Mouse (Mus musculus): ENCODE data around the gene Chn2.

Gene Chn2

GRCm38 (mm10) chr6:54248354-54249252 lies 209.2 kb downstream of the Chn2 start:
- no peak for DNase-seq (ENCODE audit: low spot score)

GRCm38 (mm10) chr6:54251401-54252191 lies 212.2 kb downstream of the Chn2 start:
- DNase-seq (ENCODE audit: low spot score): no peak

GRCm38 (mm10) chr6:54253206-54253605 lies 213.9 kb downstream of the Chn2 start:
- DNase-seq (ENCODE audit: low spot score): no peak

GRCm38 (mm10) chr6:54253881-54254280 lies 214.5 kb downstream of the Chn2 start:
- no peak for DNase-seq (ENCODE audit: low spot score)

GRCm38 (mm10) chr6:54254759-54255158 lies 215.4 kb downstream of the Chn2 start:
- DNase-seq (ENCODE audit: low spot score): no peak

- DNase-seq (ENCODE audit: low spot score): no peak
These were observed 216.0 kb downstream of the Chn2 start for GRCm38 (mm10) chr6:54255321-54255720.

GRCm38 (mm10) chr6:54256397-54256796 lies 217.0 kb downstream of the Chn2 start:
- no peak for DNase-seq (ENCODE audit: low spot score)

GRCm38 (mm10) chr6:54257552-54257951 lies 218.2 kb downstream of the Chn2 start:
- no peak for DNase-seq (ENCODE audit: low spot score)

GRCm38 (mm10) chr6:54258462-54258861 lies 219.1 kb downstream of the Chn2 start:
- DNase-seq (ENCODE audit: low spot score): no peak

GRCm38 (mm10) chr6:54262732-54263131 lies 223.4 kb downstream of the Chn2 start:
- no peak for DNase-seq (ENCODE audit: low spot score)

GRCm38 (mm10) chr6:54263890-54264289 lies 224.5 kb downstream of the Chn2 start:
- DNase-seq (ENCODE audit: low spot score): no peak

- no peak for DNase-seq (ENCODE audit: low spot score)
These were observed 225.2 kb downstream of the Chn2 start for GRCm38 (mm10) chr6:54264537-54264936.

GRCm38 (mm10) chr6:54265384-54265783 lies 226.0 kb downstream of the Chn2 start:
- no peak for DNase-seq (ENCODE audit: low spot score)

GRCm38 (mm10) chr6:54272556-54273378 lies 233.4 kb downstream of the Chn2 start:
- DNase-seq (ENCODE audit: low spot score): no peak

GRCm38 (mm10) chr6:54273379-54273730 lies 234.0 kb downstream of the Chn2 start:
- DNase-seq (ENCODE audit: low spot score): no peak

- DNase-seq (ENCODE audit: low spot score): no peak
These were observed 237.9 kb downstream of the Chn2 start for GRCm38 (mm10) chr6:54277234-54277633.

GRCm38 (mm10) chr6:54277828-54278227 lies 238.5 kb downstream of the Chn2 start:
- no peak for DNase-seq (ENCODE audit: low spot score)

GRCm38 (mm10) chr6:54278613-54279012 lies 239.3 kb downstream of the Chn2 start:
- DNase-seq (ENCODE audit: low spot score): no peak

GRCm38 (mm10) chr6:54279391-54279790 lies 240.0 kb downstream of the Chn2 start:
- no peak for DNase-seq (ENCODE audit: low spot score)

- DNase-seq (ENCODE audit: low spot score): no peak
These were observed 240.9 kb downstream of the Chn2 start for GRCm38 (mm10) chr6:54280248-54280647.

GRCm38 (mm10) chr6:54283299-54283698 lies 243.9 kb downstream of the Chn2 start:
- no peak for DNase-seq (ENCODE audit: low spot score)

GRCm38 (mm10) chr6:54284167-54284711 lies 244.9 kb downstream of the Chn2 start:
- no peak for DNase-seq (ENCODE audit: low spot score)
